In the genomic region with DNA sequence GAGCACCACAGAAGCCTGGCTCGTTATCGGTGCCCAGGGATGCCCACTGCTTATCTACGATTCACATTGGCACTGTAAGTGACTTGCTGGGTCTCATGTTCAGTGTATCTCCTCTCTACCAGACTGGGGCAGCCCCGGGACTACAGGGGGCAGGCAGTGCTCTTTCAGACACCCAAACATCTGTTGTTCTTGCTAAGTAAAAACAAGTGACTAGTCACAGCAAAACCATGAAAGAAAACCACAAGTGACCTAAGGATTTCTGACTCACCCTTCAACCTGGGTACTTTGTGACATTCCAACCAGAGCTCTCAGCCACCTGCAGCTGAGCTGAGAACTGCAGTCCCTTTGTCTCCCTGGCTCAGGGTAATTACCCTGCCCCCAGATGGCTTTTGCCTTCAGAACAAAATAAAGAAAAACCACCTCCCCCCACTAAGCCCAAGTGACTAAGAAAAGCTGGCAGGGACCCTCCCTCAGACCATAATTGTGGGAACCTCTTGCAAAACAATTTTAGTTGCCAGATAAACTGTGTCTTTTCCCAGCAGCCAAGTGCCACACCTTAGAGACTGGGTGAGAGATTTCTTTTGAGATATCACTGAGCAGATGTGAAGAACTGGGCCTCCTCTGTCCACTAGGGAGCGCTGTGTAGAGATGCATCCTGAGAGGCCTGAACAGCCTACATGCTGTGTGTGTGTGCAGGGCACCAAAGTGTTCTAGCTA, we compare ENCODE assay signal across 9 mouse cellular contexts. TPM values are rescaled to one million over a fixed set of nuclear protein-coding genes. Genes with fewer than 3 reads are reported as not detected.
DNase-seq lines count a peak whose midpoint lies in the region; ATAC-seq lines count a peak whose summit lies in the region.
"Had no signal": no experiment of that assay in that cellular context is flagged by ENCODE, and none has a peak within 500 bp of the region (broad histone marks: within the 10 kb centered on the region; RNA-seq: fewer than 3 reads in every experiment).

No protein-coding gene starts in this region.

- H3K27ac ChIP-seq in neural tube, embryonic 15.5 days (replicated peaks): no peak overlapping the region
- no peak overlapping the region for H3K27ac ChIP-seq in intestine, embryonic 15.5 days
- H3K27ac ChIP-seq: midbrain, embryonic 12.5 days had no signal

- no peak overlapping the region for H3K4me2 ChIP-seq in neural tube, embryonic 15.5 days
- H3K4me2 ChIP-seq in intestine, embryonic 15.5 days (replicated peaks): no peak overlapping the region
- H3K4me2 ChIP-seq: midbrain, embryonic 12.5 days had no signal

- no peak for ATAC-seq in neural tube, embryonic 15.5 days (ENCODE audit: low FRiP score)
- peak; percentile 37; the same call in 1 of the 2 replicates for ATAC-seq in intestine, embryonic 15.5 days
- peak; percentile 94 for ATAC-seq in megakaryocyte progenitor cell, adult 5-6 weeks (replicated peaks; ENCODE audit: poor library complexity)

- H3K4me1 ChIP-seq in neural tube, embryonic 15.5 days: peaks cover 3% of the 10 kb centered on the region
- peaks cover 13% of the 10 kb centered on the region for H3K4me1 ChIP-seq in intestine, embryonic 15.5 days (replicated peaks)

- WGBS in neural tube, embryonic 15.5 days: 38% methylated on average over 5 of the region's 5 CpGs
- WGBS in intestine, embryonic 15.5 days: 60% methylated on average over 5 of the region's 5 CpGs

- DNase-seq in cerebellum, postnatal 10 days: peak; percentile 44 to 58
- no peak for DNase-seq in cerebellum, adult 18-20 months
- peak; percentile 50 for DNase-seq in neural tube, embryonic 10.5 days (ENCODE audit: extremely low spot score, low spot score)
- DNase-seq in embryo, embryonic 10.5 days (ENCODE audit: low spot score): peak; percentile 80
- DNase-seq in thymus, postnatal 0 days (ENCODE audit: low spot score): peak; percentile 87

- H3K36me3 ChIP-seq in neural tube, embryonic 15.5 days: no peaks in the 10 kb centered on the region
- no peaks in the 10 kb centered on the region for H3K36me3 ChIP-seq in intestine, embryonic 15.5 days
- H3K36me3 ChIP-seq: midbrain, embryonic 12.5 days had no signal

- H3K27me3 ChIP-seq in neural tube, embryonic 15.5 days (replicated peaks): no peaks in the 10 kb centered on the region
- no peaks in the 10 kb centered on the region for H3K27me3 ChIP-seq in intestine, embryonic 15.5 days (replicated peaks)
- H3K27me3 ChIP-seq: midbrain, embryonic 12.5 days had no signal

- H3K9ac ChIP-seq in neural tube, embryonic 15.5 days (replicated peaks): no peak overlapping the region
- H3K9ac ChIP-seq in intestine, embryonic 15.5 days: no peak overlapping the region
- H3K9ac ChIP-seq: midbrain, embryonic 12.5 days had no signal

- H3K9me3 ChIP-seq in neural tube, embryonic 15.5 days (replicated peaks): no peaks in the 10 kb centered on the region
- H3K9me3 ChIP-seq in intestine, embryonic 15.5 days: no peaks in the 10 kb centered on the region
- H3K9me3 ChIP-seq: midbrain, embryonic 12.5 days had no signal

- no peak overlapping the region for H3K4me3 ChIP-seq in neural tube, embryonic 15.5 days (replicated peaks)
- no peak overlapping the region for H3K4me3 ChIP-seq in intestine, embryonic 15.5 days (replicated peaks)
- H3K4me3 ChIP-seq: midbrain, embryonic 12.5 days had no signal

RNA-seq across cellular contexts. Expression of gene Spdye4c, which starts 46.4 kb away (rescaled TPM):
- polyA plus RNA-seq in neural tube, embryonic 15.5 days (2015; fragmentation: Nextera tagmentation; extraction: Ambion mirVana): not detected in 2 replicates
- polyA plus RNA-seq in intestine, embryonic 15.5 days (2015; fragmentation: Nextera tagmentation; extraction: Ambion mirVana): not detected in 2 replicates
- total RNA-seq in megakaryocyte progenitor cell, adult 5-6 weeks (2015): not detected in 2 replicates
- total RNA-seq in megakaryocyte progenitor cell, adult 5-6 weeks (2017): not detected in 2 replicates
- polyA plus RNA-seq in thymus, postnatal 0 days (2015; fragmentation: Nextera tagmentation; extraction: Ambion mirVana): not detected in 2 replicates
- polyA plus RNA-seq: midbrain, embryonic 12.5 days had no signal

Comparison
In these comparisons a context has a peak if more than half of its experiments do, and no peak if none do; other contexts are left out.
1. DNase-seq: peak in cerebellum, postnatal 10 days (2 of 2), neural tube, embryonic 10.5 days (single experiment), embryo, embryonic 10.5 days (single experiment) and thymus, postnatal 0 days (single experiment); none in cerebellum, adult 18-20 months (0 of 2).